Mouse (Mus musculus): ENCODE results near the gene Ndst2.

DNA sequence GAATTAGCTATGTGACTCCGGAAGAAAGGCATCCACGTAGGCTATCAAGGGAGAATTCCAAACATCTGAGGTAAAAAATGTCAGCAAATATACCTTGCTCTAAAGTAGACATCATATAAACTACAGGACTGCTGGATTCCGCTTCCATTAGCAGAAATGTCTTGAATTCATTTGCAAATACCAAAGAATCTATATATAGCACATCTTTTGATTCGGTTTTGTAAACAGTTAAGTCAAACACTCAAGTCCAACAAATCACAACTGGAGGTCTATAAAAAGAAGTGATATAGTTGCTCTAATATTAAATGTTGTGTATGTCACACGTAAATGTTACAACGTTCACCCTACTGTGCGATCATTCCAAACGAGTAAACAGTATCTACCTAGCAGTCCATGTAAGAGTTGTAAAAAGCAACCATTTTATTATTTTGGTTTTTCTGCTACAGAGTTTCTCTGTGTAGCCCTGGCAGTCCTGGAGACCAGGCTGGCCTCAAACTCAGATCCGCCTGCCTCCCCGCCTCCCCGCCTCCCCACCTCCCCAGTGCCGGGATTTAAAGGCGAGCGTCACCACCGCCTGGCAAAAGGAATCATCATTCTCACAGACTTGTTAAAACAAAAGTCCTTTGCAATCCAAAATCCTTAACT, 32.1 kb downstream of the Ndst2 start:
- TF ChIP-seq HCFC1 (IDR thresholded peaks at IDR 0.05; ENCODE audit: borderline replicate concordance, insufficient read depth, low read length) (no peak), MAFK (IDR thresholded peaks at IDR 0.05; ENCODE audit: insufficient read depth, low read depth, low read length) (no peak)
